Mouse (Mus musculus): ENCODE results near the gene Fancc.
"Not testable (repeated sequence)": the region's sequence is repeated elsewhere in the genome, so short reads cannot be mapped to it uniquely, and the experiment has no call there.

Fancc gene

DNA sequence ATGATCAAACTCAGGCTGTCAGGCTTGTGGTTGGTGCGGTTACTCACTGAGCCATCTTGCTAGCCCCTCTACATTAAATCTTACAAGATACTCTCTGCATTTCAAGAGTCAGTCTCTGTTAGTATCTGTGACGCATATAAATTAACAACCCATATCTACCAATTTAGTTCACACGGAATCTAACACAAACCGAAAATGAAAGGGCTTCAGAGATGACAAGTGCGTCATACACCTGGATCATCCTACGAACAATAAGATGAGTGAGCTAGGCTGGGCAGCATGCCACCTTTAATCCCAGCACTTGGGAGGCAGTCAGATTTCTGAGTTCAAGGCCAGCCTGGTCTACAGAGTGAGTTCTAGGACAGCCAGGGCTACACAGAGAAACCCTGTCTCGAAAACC is 177.3 kb downstream of the Fancc start:
- DNase-seq (ENCODE audit: low read depth, low spot score): no peak

DNA sequence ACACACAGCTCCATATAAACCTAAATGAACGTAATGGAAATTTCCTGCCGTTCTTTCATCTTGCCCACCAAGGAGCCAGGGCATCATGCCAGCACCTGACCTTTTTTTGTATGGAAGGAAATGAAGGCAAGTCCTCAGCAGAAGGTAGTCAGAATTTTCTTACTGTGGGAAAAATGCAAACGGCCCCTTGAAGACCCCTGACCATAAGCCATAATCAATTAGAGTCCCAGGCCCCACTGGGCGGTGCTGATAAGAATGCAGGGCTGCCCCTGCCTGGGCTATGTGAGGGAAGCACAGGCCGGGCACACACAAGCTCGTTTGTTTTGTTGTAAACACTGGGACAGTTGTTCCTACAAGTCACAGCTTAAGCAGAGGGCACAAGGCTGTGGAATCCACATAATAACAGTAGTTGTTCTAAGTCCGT is 179.4 kb downstream of the Fancc start:
- DNase-seq (ENCODE audit: low read depth, low spot score): no peak

DNA sequence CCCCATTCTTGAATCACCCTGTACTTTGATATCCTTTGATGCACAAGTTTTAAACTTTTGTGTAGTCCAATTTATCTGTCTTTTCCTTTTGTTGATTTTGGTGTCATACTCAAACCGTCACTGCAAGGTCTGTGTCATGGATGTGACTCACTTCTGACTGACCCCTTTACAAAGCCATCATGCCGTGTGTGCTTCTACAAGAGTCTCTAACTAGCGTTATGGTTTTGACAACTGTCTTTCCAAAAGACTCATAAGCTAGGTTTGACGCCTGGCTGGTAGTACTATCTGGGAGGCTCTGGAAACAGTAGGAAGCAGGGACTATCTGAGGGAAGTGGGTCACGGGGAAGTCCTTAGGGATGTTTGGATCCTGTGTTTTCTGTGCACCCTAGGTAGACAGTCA is 180.7 kb downstream of the Fancc start:
- no peak for DNase-seq (ENCODE audit: low read depth, low spot score)

DNA sequence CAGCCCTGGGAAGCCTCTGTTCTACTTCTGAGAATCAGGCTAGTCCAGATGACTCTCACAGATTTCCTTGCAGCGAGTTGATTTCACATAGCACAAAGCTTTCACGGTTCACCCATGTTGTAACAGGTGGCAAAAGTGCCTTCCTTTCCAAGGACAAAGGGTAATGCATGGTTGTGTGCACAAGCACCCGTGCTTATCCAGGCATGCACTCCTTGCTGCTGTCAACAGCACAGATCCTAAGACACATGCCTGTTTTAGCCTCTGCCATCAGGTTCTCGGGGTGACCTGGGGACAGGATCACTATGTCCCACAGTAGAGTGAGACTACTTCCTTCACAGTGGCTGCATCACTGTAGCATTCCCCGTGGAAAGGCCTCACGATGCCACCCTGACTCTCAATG is 181.3 kb downstream of the Fancc start:
- DNase-seq (ENCODE audit: low read depth, low spot score): no peak

DNA sequence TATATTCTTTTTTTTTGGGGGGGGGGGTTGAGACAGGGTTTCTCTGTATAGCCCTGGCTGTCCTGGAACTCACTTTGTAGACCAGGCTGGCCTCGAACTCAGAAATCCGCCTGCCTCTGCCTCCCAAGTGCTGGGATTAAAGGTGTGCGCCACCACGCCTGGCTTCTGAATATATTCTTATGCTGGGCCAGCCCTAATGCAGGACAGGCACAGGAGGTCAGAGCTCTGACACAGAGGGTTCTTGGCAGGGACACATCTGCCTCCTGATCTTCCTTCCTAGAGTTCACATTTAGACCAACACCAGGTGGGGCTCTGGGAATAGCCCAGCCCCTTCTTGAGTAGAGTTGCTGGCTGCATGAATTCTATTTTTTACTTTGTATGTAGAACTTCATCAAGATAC is 182.0 kb downstream of the Fancc start:
- not testable (repeated sequence) for DNase-seq (ENCODE audit: low read depth, low spot score)

DNA sequence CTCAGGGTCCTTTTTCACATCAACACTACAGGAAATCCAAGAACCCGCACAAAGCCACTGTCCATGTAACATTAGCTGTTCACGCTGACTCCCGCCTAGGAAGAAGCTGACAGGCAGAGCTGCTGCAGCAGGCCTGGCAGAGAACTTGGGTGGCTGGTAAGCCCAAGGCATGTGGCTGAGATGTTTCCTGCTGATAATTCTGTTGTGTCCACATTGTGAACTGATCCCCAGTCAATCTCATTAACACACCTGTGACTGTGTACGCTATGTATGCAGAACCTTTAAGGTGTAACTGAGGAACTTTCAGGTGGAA is 182.5 kb downstream of the Fancc start:
- DNase-seq (ENCODE audit: low read depth, low spot score): no peak

DNA sequence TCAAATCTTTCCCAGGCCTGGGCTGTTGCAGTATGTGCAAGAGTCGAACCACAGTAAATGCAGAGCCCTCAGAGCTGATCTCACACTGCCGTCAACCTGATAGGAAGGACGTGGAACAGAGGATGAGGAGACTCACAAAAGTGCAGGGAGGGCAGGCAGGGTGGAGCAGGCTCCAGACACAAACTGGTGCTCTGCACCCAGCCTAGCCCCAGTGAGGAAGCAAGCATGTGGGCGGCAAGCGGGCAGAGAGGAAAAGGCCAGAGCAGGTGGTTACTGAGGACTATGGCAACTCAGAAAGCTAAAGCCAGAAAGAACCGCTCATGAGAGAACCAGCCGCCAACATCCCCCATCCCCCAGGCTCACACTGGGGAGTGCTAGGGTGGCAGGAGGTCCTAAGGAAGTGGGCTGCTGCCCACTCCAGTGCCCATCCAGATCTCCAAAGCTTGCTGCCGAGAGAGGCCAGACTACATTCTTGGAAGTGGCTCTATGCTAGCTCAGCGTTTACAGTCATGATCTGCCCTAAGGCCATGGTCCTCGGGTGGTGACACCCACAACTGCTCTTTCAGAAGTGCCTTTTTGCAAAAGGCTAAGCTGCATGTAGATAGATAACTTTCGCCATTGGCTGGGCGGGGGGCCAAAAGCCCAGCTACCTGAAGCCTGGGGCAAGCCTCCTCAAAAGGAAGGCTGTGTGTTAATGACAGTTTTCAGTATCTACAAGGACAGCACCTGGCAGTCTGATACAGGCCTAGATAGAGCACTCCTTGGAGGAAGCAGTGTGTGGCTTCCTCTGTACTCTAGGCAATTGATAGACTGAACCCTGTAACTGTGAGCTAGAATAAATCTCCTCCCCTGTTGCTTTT is 183.1 kb downstream of the Fancc start:
- DNase-seq (ENCODE audit: low read depth, low spot score): no peak

DNA sequence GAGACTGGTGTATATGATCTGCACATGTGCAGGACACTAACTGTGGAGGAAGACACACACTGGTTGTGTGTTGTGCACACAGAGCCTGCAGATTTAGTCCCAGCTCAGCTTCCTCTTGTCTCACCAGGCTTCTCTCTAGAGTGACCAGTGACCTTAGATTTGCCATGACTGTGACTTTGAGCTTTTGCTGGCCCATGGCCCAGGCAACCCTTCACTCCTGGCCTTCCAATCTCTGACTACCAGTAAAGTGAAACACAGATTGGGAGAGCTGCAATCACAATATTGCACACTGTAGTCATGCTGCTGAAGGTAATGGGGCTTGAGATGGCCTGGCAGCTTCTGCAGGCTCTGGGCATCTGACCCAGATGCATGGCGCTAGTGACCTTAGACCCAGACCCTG is 183.8 kb downstream of the Fancc start:
- DNase-seq (ENCODE audit: low read depth, low spot score): no peak

DNA sequence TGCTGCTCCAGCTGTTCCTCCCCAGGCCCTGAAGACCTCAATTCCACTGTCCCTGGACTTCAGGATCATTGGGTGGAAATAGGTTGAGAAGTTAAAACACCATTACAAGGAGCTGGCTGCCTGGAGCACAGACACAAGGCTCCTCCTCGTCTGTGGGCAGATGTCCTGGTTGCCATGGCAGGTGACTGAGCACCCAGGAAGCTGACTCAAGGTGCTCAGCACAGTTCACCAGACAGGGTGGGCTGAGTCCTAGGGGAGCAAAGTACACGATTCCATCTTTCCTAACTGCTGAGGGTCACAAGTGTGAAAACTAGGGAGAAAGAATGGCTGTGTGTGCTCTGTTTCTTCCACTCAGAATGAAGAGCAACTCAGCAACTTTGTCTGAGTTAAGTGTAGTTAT is 185.9 kb downstream of the Fancc start:
- no peak for DNase-seq (ENCODE audit: low read depth, low spot score)

DNA sequence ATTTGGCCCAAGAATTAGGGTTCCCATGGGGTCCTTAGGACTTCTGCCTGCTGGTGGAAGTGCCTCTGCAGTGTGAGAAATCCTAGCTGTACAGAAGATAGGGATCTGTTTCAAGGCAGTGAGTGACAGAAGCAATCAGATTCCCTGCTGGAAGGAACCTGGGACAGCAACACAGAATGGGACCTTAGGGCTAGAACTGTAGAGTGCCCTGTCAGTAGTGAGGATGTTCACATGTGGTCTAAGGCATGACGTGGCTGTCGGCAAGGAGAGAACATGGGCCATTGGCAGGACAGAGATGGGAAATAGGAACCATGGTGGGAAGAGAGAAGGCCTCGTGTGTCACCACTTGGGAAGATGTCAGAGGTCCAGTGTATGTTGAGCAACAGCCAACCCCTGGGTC is 187.5 kb downstream of the Fancc start:
- no peak for DNase-seq (ENCODE audit: low read depth, low spot score)

DNA sequence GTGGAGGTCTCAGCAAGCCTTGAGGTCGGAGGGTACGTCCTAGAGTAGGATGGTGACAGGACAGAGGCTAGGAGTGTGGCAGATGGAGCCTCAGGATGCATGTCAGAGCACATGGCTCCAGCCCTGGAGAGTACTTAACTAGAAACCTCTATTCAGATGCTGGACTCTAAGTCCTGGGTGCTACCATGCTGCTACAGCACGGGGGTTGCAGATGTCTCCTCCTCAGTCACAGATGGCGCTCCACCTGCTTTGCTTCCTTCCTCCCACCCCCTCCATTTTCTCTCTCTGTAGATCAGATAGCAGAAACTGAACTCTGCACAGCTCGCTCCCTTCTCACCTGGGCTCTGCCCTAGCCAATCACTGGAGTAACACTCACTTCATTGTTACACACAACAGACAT is 190.3 kb downstream of the Fancc start:
- no peak for DNase-seq (ENCODE audit: low read depth, low spot score)

DNA sequence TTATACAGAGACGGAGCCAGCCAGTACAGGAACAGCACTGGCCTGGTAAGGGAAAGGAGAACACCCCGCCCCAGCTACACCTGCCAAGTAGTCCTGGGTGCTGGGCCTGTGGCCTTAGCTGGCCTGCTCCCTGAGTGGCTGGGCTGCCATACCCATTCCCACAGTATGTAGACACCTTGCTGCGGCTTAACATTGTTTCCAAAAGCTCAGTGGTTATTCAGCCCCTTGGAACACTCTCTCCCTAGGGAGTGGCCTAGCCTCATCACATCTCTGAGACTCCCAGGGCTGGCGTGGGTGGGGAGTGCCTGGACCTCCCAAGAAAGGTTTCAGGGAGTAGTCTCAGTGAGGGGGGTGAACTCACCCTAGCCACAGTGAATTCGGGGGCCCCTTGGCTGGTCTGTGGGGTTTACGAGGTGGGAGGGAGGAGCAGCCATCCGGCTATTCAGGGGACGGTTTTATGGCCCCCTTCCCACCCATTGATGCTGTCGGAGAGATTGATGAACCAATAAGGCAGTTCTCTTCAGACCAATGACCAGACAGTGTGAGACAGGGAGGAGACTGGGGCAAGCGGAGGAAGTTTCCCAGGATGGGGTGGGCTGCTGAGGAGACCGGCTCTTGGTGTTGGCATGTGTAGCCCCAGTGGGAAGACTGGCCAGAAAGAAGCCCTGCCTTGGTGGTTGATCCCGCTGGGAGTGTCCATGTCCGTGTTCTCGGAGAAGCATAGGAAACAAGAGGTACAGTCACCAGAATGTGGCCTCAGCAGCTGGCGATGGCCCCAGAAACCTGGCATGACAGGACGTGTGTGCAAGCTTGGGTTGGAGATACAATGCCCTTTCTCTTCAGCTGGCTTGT is 191.7 kb downstream of the Fancc start:
- DNase-seq (ENCODE audit: low read depth, low spot score): no peak

DNA sequence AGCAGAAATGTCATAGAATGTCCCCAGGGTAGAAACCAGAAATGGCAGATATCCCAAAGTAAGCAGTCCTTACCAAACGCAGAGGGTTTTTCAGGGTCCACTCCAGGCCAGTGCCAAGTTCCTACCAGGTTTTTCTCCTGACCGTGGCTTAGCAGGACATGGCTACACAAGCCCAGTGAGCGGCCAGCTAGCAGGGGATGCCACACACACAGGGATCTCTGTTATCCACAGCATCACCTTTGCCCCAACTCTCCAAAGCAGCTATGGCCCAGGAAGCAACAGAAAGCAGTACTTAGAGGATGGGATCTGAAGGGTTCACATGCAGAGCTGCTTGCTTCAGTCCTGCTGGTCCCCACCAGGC is 192.3 kb downstream of the Fancc start:
- DNase-seq (ENCODE audit: low read depth, low spot score): no peak

DNA sequence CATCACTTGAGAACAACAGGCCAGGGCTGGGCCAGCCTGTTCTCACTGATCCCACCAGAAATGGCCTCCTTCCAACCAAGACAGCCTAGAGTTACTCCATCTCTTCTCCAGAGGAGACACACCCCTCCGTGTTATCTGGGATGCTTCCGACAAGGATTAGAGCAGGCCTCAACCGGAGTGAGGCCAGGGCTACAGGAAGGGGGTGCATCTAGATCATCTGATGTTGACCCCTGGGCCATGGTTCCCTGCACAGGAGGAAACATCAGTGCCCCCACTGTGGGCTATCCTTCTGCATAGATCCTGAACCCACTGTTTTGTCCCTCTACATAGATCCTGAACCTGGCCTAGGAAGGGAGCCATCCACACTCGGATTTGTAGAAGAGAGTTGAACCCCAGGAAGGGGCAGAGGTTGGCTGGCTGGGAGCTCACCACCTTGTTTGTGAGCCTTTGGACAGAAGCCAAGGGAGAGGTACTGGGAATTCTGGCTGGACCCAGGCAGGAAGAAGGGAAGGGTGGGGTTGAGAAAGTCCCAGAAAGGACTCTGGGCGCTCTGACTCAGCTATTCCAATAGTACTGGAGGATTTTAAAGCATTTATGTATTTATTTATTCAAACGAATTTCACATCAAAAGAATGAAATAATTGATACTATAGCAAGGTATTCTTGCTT is 192.8 kb downstream of the Fancc start:
- no peak for DNase-seq (ENCODE audit: low read depth, low spot score)

DNA sequence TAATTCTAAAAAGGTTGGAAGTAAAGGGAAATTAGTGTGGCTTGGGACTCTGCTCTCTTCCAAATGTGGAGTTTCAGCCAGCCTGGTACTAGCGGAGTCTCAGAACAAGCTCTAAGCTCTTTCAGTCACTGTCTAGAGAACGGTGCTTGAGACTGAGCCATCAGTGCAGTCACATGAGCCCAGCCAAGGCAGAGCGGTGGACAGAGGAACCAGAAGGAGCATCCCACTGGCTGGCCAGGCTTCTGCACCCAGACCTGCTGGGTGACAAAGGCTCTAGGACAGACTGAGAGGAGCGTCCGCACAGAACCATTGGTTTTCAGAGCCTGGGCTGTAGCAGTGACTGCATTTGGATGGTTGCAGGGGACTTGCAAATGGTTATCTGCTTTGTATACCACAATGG is 194.7 kb downstream of the Fancc start:
- no peak for DNase-seq (ENCODE audit: low read depth, low spot score)

DNA sequence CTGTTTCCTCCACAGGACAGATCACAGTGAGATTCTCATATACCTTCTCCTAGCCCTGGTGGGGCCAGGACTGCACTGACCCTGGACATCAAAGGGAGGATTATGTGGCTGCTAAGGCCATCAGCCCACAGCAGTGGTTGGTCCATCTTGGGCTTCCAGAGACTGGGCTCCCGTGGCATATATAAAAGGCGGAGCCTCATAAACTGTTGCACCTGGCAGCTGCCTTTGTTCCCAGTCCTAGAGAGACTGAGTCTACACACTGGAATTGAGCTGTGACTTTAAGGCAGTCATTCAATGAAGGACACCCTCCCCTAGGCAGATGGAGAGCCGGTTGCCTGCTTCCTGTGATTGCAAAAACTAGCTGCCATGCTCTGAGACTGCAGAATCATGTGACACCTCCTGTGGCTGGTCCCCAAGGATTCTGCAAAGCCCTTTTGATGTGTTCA is 195.3 kb downstream of the Fancc start:
- no peak for DNase-seq (ENCODE audit: low read depth, low spot score)

DNA sequence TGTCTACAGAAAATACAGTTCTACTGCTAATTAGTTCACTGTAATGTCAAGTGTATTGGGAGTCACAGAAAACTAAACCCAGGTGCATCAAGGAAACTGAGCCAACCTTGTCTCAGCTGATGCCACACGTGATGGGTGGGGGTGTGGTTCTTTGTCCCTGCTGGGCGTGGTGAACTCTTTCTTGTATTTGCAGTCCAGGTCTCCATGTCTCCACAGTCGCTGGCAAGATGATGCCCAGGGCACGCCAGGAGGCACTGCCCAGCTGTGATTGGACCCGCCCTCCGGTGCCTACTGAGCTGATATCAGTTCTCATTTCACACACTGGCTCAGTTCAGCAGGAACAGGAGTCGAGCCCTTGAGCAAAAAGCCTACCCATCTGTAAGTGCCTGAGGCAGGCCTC is 196.1 kb downstream of the Fancc start:
- DNase-seq (ENCODE audit: low read depth, low spot score): no peak

DNA sequence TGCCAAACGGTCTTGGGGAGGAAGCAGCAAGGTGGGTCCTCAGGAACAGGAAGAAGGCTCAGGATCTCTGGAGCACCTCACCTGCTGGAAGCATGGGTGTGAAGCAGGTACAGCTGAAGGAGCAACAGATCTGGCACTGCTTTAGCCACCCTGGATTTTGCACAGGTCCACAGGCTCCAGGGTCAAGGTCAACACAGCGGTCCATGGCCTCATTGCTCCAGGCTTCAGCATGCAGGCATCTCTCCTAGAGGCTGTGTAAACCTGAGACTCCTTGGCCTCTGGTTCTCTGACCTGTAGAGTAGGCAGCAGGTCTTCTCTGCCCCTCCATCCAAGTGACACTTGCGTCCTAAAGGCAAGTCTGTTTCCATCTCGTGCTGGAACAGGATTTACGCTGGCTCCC is 198.1 kb downstream of the Fancc start:
- no peak for DNase-seq (ENCODE audit: low read depth, low spot score)

DNA sequence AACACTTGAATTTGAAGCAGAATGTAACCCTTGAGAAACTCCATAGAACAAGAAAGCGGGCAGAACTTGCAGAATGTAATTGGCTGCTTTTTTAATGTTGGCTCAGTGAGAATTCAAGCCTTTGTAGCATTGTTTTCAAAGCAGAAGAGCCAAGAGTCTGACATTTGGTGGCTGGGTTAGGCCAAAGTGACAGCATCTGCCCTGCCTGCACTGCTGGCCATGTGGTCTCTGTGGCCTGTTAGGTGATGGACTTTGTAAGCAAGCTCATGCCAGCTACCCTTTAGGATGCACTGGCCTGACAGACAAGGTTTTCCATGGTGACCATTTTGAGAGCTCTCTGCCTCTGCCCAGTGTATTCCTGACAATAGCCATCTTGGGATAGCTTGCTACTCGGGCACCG is 199.1 kb downstream of the Fancc start:
- DNase-seq (ENCODE audit: low read depth, low spot score): no peak

DNA sequence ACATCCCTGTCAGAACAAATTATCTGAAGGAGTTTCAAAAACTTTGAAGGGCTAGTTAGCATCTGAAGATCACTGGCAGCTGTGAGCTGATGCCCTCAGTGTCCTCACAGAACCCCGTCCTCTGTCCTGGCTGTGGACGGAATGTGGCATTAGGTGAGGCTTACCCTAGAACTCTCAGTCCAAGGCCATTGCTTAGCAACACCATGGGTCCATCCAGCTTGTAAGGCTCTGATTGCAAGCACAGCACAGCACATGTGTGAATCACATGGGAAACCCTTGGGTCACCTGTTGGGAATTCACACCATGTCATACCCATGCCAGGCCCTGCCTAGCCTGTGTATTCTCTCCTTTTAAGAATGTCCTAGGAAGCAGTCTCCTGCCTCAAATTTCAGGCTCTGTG is 200.1 kb downstream of the Fancc start:
- DNase-seq (ENCODE audit: low read depth, low spot score): no peak

DNA sequence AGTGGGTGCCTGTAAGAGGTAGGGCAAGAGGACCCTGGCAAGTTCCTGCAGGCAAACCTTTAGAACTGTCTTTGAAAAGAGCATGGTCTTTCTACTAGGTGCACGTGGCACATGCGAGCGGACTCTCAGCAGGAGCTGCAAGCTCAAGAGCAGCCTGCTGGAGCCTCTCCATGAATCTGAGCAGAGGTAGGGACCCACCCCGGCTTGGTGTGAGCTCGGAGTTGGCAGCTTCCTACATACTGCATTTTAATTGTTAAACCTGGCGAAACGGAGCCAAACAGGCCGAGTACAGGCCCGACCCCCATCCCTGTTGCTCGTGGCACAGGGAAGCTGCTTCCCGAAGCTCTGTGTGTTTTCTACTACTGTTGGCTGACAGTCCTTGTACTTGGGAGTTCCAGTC is 200.8 kb downstream of the Fancc start:
- DNase-seq (ENCODE audit: low read depth, low spot score): no peak

DNA sequence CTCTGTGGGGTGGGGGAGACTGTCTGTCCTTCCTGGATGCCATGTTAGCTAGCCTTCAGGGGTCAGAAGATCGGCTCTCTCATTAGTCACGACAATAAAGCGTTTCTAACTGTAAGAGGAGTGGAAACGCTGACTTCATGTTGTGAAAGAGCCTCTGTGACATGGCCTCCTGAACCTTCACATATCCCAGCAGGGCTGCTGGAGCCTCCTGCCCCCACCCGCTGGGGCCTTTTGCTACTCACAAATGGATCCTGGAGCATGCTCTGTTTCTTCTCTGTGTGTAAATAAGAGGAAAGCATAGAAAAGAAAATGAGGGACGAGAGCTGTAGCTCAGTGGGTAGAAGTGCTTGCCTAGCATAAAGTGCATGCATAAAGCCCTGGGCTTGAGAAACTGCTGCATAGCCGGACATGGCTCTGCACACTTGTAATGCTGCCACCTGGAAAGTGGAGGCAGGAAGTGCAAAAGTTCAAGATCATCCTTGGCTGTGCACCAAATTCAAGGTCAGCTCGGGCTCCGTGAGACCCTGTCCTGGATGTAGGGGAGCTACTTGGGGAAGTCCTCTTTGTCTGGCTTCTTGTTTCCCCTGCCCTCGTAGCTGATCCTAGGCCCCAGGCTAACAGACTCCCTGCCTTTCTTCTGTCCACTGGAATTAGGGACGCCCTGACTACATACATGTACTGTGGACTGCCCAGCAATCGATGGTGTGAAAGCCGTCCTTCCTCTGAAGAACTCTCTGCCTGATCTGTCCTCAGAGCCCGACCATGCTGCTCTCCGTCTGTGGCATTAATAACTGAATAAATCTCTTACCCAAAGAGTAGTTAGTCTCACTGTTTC is 202.5 kb downstream of the Fancc start:
- DNase-seq (ENCODE audit: low read depth, low spot score): no peak
